ENCODE assay signal across 13 mouse cellular contexts in genomic region chr9:7987119-7987518, GRCm38 (mm10). TPM values are rescaled to one million over a fixed set of nuclear protein-coding genes. Genes with fewer than 3 reads are reported as not detected.
"Had no signal": no experiment of that assay in that cellular context is flagged by ENCODE, and none has a peak within 500 bp of the region (broad histone marks: within the 10 kb centered on the region; RNA-seq: fewer than 3 reads in every experiment).

No protein-coding gene starts in this region.

- DNase-seq: retina, postnatal 1 day; right cerebral cortex, adult 18-20 months; right cerebral cortex, postnatal 14 days; right cerebral cortex, postnatal 25 days; right cerebral cortex, postnatal 4 days; spleen, adult 18-20 months; thymus, adult 18-20 months; thymus, adult 2 months; thymus, postnatal 14 days; thymus, postnatal 25 days; thymus, postnatal 36 days; thymus, postnatal 4 days had no signal

RNA-seq across cellular contexts. Expression of gene Cfap300, which starts 55.5 kb away (rescaled TPM):
- total RNA-seq: neutrophil, adult 5-6 weeks had no signal
